Mouse (Mus musculus): ENCODE data around the gene Cxcl17.

The Cxcl17 gene

DNA sequence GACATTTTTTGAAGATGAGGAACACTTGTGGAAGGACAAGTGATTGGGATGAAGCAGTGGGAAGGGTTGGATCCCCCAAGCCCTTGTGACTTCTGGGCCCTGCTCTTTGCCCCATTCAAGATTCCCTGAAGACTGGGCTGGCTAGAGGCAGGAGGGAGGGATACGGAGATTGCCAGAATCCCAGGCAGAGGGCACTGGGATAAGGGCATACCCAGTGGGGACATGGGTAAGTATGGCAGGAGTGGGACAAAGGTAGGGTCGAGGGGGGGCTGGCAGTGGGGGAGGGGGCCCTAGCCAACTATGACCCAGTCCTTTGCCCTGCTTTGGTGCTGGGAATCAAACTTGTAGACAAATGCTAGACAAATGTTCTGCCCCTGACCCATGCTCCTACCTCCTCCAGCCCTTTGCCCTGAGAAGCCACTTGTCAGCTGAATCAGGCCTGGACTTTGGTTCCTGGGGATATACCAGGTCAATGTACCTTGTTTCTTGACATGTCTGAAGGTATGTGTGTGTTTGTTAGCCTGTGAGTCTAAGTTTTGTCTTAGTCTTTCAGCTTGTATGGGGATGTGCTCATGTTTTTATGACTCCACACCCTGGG is 20.7 kb downstream of the Cxcl17 start:
- no peak for DNase-seq (ENCODE audit: low spot score in 2 of 2)

GRCm38 (mm10) chr7:25390986-25391385 is 21.7 kb downstream of the Cxcl17 start:
- no peak for DNase-seq (ENCODE audit: low spot score in 2 of 2)

GRCm38 (mm10) chr7:25390054-25390770 is 22.5 kb downstream of the Cxcl17 start:
- DNase-seq (ENCODE audit: low spot score in 2 of 2), result peak in 1 of 2 experiments; percentile 53

DNA sequence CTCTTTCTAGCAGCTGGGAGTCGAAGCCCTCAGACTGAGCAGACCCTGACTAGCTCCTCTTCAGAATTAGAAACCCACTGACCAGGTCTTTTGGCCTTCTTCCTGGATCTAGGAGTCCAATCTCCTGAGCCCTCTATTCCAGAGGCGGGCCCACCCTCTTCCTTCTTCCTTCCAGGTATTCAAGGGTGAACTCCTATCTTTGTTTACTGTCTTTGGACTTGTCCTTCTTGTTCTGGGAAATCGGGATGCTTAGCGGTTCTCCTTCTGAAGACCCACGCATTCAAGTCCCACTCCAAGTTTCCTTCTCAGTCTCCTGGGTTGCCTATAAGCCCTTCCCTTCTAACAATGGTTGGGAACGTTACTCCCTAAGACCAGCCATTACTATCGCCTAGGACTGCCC is 23.8 kb downstream of the Cxcl17 start:
- no peak for DNase-seq (ENCODE audit: low spot score in 2 of 2)

- DNase-seq (ENCODE audit: low spot score in 2 of 2), result no peak
Measured at GRCm38 (mm10) chr7:25387811-25388440, 24.8 kb downstream of the Cxcl17 start.

- peak in 1 of 2 experiments; percentile 71 for DNase-seq (ENCODE audit: low spot score in 2 of 2)
Measured at GRCm38 (mm10) chr7:25385850-25386555, 26.7 kb downstream of the Cxcl17 start.

- DNase-seq (ENCODE audit: low spot score in 2 of 2), result no peak
Measured at GRCm38 (mm10) chr7:25385259-25385658, 27.4 kb downstream of the Cxcl17 start.

GRCm38 (mm10) chr7:25384818-25385217 is 27.9 kb downstream of the Cxcl17 start:
- no peak for DNase-seq (ENCODE audit: low spot score in 2 of 2)

DNA sequence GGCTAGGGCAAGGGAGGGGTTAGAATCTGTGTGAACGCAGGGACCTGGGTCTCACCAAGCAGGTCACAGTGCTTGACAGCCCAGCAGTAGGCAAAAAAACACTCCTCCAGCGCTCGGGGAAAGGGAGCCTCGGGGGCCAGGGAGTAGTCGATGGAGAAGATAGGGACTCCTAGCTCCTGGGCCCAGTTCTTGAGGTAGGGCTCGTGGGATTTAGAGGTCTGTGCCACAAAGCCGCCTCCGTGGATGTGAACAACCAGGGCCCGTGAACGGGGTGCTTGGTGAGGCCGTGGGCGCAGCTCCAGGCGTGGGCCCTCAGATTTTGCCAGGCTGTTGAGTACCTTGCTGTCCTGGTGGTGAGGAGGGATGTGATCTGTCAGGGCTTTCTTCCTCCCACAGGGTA is 28.4 kb downstream of the Cxcl17 start:
- peak in 1 of 2 experiments; percentile 56 for DNase-seq (ENCODE audit: low spot score in 2 of 2)

GRCm38 (mm10) chr7:25383891-25384290 is 28.8 kb downstream of the Cxcl17 start:
- peak in 1 of 2 experiments; percentile 54 for DNase-seq (ENCODE audit: low spot score in 2 of 2)

DNA sequence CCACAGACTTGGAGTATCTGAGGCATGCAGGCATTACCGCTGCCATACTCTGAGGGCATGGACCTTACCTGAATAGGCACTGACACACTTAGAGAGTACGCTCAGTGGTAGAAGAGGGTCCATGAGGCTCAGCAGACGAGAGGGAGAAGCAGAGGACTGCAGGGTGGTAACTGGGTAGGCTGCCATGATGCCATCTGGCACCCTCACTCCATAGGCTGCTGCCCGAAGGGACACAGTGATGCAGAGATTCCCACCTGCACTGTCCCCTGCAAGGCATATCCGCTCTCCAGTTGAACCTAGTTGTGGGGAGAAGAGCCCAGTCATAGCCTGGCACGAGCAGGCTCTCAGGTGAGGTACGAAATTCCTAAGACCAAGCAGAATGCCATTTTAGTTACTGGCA is 29.3 kb downstream of the Cxcl17 start:
- peak in 1 of 2 experiments; percentile 54 for DNase-seq (ENCODE audit: low spot score in 2 of 2)

- no peak for DNase-seq (ENCODE audit: low spot score in 2 of 2)
Measured at GRCm38 (mm10) chr7:25382541-25382940, 30.1 kb downstream of the Cxcl17 start.

DNA sequence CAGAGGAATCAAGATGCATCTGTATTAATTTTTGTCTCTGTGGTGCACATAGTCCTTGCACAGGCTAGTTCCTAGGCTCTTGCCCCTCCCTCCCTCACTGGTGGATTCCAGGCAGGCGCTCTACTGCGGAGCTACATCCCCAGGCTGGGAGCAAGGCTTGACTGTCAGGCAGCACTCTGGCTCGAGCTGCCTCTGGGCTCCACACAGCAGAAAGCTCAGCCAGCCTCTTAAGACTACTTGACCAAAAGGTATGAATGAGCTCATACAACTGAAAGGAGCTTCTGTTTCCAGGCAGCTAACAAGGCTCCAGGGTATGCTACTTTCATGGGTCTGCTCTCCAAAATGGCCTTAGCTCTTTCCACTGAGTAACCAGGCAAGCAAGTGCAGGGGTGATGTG is 31.4 kb downstream of the Cxcl17 start:
- DNase-seq (ENCODE audit: low spot score in 2 of 2), result no peak

GRCm38 (mm10) chr7:25380392-25381283 is 32.0 kb downstream of the Cxcl17 start:
- DNase-seq (ENCODE audit: low spot score in 2 of 2), result peak in 1 of 2 experiments; percentile 58

DNA sequence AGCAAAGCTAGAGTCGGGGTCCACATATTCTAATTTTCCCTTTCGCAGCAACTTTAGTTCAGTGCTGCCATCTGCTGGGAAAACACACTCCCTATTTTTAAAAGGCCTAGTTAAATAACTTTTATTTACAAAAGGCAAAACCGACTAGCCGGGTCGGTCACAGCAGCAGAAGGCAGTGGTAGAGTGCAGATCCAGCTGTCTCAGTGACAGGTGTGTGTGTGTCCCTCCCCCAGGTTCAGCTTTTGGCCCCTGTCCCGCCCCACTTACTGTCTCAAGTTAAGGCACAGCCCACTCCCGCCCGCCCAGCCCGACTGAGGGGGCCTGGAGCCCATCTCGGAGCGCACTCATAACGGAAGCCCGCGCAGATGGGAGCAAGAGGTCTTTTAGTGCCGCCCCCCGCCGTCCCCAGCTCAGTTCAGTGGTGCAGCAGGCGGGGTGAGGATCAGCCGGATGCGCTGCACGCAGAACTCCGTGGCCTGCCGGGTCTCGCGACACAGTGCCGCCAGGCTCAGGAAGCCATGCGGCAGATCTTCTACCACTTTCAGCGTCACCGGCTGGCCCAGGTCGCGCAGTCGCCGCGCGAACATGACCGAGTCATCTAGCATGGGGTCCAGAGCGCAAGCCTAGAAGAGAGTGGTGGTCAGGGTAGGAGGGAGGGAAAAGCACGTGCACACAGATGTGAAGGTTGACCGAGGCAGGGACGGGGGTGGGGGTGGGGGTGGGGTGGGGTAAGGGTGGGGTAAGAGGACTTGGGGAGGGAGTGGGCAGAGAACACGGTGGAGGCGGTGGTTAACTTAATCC is 32.9 kb downstream of the Cxcl17 start:
- peak in 1 of 2 experiments; percentile 56 for DNase-seq (ENCODE audit: low spot score in 2 of 2)

DNA sequence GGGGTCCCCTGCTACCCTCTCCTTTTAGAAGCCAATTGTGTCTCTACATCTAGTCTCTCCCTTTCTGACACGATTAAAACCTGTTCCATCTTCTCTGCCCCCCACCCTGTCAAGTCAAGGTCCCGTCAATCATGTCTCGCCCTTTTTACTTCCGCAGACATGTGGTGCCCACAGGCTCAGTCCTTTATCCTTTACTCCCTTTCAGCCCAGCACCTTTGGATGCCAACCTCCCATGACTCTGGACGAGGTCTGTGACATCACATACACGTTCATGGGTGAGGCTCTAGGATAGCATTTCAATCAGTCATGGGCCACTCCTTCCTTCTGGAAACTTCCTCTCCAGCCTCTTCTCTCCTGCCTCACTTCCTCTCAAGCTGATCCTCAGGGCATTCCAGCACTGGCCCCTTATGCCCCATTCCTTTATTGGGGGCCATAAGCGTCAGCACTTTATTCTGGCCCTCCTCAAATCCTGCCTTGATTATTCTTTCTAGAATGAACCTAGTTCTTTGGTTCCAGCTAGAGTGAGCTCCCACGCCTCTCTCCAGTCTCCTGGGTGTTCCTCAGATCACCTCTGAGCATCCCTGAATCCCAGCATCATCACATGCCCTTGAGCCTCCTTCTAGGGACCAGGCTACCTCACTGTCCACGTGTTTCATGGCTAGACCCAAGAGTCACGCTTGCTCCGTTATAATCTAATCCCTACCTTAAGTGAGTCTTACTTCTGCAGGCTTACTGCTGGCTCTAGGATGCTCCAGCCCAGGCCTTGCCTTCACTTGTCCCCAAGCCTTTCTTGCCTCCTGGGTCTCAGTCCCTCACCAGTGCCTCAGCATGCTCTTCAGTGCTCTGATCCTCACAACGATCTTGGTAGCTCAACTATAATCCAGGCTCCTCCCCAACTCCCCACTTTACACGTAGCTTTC is 34.2 kb downstream of the Cxcl17 start:
- no peak for DNase-seq (ENCODE audit: low spot score in 2 of 2)

DNA sequence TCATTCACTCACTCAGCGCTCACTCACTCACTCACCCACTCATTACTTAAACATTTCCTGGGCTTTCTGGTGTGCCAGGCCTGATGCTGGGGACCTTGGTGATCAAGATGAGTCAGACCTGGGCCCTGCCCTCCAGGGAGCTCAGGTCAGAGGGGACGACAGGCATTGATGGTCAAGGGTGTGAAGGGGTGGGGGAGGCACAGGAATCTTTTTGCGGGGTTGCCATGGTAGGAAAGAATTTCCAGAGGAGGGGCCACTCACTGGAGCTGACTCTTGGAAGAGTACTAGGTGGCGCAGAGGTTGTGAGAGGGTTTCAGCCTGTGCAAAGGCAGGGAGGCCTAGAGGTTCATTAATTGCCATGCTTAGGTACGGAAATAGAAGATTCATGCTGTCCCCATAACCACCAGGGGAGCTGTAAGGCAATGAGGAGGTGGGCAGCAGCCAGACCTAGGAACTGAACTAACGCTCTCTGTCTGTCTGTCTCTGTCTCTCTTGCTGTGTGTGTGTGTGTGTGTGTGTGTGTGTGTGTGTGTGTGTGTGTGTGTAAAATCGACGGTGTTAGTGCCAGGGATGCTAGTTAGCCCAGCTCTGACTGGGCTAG is 35.5 kb downstream of the Cxcl17 start:
- DNase-seq (ENCODE audit: low spot score in 2 of 2), result no peak

- peak; percentile 71 to 85 for DNase-seq (ENCODE audit: low spot score in 2 of 2)
Measured at GRCm38 (mm10) chr7:25376556-25376955, 36.1 kb downstream of the Cxcl17 start.

GRCm38 (mm10) chr7:25372441-25372840 is 40.2 kb downstream of the Cxcl17 start:
- DNase-seq (ENCODE audit: low spot score in 2 of 2), result no peak

Measured in urinary bladder, postnatal 4 days (tissue).